Mouse (Mus musculus) kidney, embryonic 14.5 days (tissue): Measurements from ENCODE around the gene Rarb. TPM values are rescaled to one million over a fixed set of nuclear protein-coding genes. Genes with fewer than 3 reads are reported as not detected.

ENCODE experiments used
- ATAC-seq: fragments of 200-750 bp; cut with Nextera tagmentation; 2 replicates; pipeline ENCODE4 v1.8.0; 2017; ENCODE audit warnings: moderate number of reproducible peaks, mild to moderate bottlenecking, moderate TSS enrichment, moderate library complexity; ENCODE audit not compliant: low FRiP score, low TSS enrichment
- H3K27ac ChIP-seq: fragments of 300-500 bp; sonication (generic); 2 replicates; pipeline ENCODE4 v1.5.1; 2014; ENCODE audit warnings: low read depth, mild to moderate bottlenecking, low read length, moderate library complexity, mixed read lengths
- H3K27me3 ChIP-seq: fragments of 300-500 bp; sonication (generic); 2 replicates; pipeline ENCODE4 v1.6.1; 2014; ENCODE audit warnings: mild to moderate bottlenecking, low read length; ENCODE audit not compliant: control insufficient read depth, insufficient read depth
- H3K36me3 ChIP-seq: fragments of 300-500 bp; sonication (generic); 2 replicates; pipeline ENCODE4 v1.6.1; 2014; ENCODE audit warnings: low read length, mixed read lengths; ENCODE audit not compliant: control insufficient read depth, insufficient read depth
- H3K4me1 ChIP-seq: fragments of 300-500 bp; sonication (generic); 2 replicates; pipeline ENCODE4 v1.6.1; 2014; ENCODE audit warnings: low read length, mixed read lengths; ENCODE audit not compliant: control insufficient read depth, insufficient read depth
- H3K4me2 ChIP-seq: fragments of 300-500 bp; sonication (generic); replicated peaks from 2 replicates; pipeline ENCODE4 v1.6.1; 2014; ENCODE audit warnings: low read depth, mild to moderate bottlenecking, low read length
- H3K4me3 ChIP-seq: fragments of 300-500 bp; sonication (generic); 2 replicates; pipeline ENCODE4 v1.5.1; 2014; ENCODE audit warnings: mild to moderate bottlenecking, low read length
- H3K9ac ChIP-seq: fragments of 300-500 bp; sonication (generic); 2 replicates; pipeline ENCODE4 v1.6.1; 2014; ENCODE audit warnings: low read depth, mild to moderate bottlenecking, low read length, moderate library complexity
- H3K9me3 ChIP-seq: fragments of 300-500 bp; sonication (generic); 2 replicates; pipeline ENCODE4 v1.6.1; 2016; ENCODE audit warnings: low read length; ENCODE audit not compliant: control insufficient read depth
- WGBS: fragments of 180-500 bp; shearing (Covaris S2); extraction: QIAGEN DNeasy Blood & Tissue Kit; methylation state at CpG from one replicate; pipeline ENCODE4 v1.1.7; 2014; 5-methylcytosine and 5-hydroxymethylcytosine counted together
- polyA plus RNA-seq: library from polyadenylated mRNA; unstranded; fragments of >200 nt; fragmentation: Nextera tagmentation; extraction: Ambion mirVana; gene quantifications from 2 replicates; pipeline ENCODE4 v1.2.1, GENCODE M21; 2014

Gene Rarb
- polyA plus RNA-seq, 1 experiment from 2014 or later: 44.3 TPM

GRCm38 (mm10) chr14:16613975-16614374 is 205.0 kb downstream of the Rarb start:
- Histone ChIP-seq H3K36me3 (no peaks in the 10 kb centered on the region), H3K4me2 (no peak overlapping the region), H3K9me3 (no peaks in the 10 kb centered on the region), H3K27ac (no peak overlapping the region), H3K9ac (no peak overlapping the region), H3K4me1 (no peaks in the 10 kb centered on the region), H3K4me3 (no peak overlapping the region), H3K27me3 (no peaks in the 10 kb centered on the region)
- no peak for ATAC-seq

DNA sequence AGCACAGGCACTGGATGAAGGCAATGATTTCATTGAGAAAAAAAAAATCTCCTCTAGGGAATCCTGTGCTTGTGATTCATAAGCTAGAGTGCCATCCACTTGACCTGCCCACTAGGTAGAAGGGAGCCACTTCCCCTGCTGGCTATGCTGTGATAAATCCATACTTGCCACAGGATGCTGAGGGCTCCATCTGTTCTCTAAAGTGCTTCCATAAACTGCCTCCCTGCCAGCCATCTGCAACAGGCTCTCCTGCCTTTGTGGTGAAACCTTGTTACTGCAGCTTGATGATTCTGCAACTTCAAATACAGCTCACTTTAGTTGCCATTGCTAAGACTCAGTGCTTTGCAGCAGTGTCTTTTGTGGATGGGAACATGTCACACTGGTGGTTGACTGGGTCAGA is 213.5 kb downstream of the Rarb start:
- no peak overlapping the region for H3K27ac ChIP-seq
- H3K9ac ChIP-seq: no peak overlapping the region
- H3K4me1 ChIP-seq: peaks cover 6% of the 10 kb centered on the region; the same call in 1 of the 2 replicates
- no peak overlapping the region for H3K4me3 ChIP-seq
- H3K9me3 ChIP-seq: no peaks in the 10 kb centered on the region
- ATAC-seq: no peak
- no peak overlapping the region for H3K4me2 ChIP-seq
- H3K36me3 ChIP-seq: no peaks in the 10 kb centered on the region
- H3K27me3 ChIP-seq: no peaks in the 10 kb centered on the region

DNA sequence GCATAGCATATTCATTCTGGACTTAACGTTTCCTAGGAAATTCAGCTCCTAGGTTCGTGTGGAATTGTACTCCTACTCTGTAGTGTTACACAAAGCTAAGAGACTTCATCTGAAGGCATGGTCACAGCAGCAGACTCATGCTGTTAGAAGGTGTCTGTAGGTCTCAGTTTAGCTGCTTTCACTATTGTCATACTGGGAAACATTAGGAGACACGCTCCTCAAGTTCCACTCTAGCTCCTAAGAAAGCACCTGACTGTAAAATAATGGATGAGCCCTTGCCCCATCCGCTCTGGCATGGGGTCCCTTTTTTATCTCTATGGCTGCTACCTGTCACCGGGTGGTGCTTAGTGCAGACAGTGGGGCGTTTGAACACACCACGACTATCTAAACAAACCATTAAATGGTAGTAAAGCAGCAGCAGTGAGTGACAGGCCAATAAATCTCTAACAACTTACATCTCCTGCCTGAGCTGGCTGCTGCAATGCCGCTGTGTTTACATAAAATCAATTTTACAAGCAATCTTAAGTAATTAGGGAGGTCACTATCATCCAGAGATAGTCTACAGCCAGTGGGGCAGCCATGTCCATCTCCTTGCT is 214.4 kb downstream of the Rarb start:
- no peak overlapping the region for H3K27ac ChIP-seq
- no peaks in the 10 kb centered on the region for H3K9me3 ChIP-seq
- H3K36me3 ChIP-seq: no peaks in the 10 kb centered on the region
- H3K9ac ChIP-seq: no peak overlapping the region
- no peak overlapping the region for H3K4me3 ChIP-seq
- 15% methylated on average over 8 of the region's 8 CpGs for WGBS
- ATAC-seq: no peak; the same call in 1 of the 2 replicates
- H3K27me3 ChIP-seq: no peaks in the 10 kb centered on the region
- H3K4me1 ChIP-seq: peaks cover 6% of the 10 kb centered on the region; the same call in 1 of the 2 replicates
- H3K4me2 ChIP-seq: no peak overlapping the region

DNA sequence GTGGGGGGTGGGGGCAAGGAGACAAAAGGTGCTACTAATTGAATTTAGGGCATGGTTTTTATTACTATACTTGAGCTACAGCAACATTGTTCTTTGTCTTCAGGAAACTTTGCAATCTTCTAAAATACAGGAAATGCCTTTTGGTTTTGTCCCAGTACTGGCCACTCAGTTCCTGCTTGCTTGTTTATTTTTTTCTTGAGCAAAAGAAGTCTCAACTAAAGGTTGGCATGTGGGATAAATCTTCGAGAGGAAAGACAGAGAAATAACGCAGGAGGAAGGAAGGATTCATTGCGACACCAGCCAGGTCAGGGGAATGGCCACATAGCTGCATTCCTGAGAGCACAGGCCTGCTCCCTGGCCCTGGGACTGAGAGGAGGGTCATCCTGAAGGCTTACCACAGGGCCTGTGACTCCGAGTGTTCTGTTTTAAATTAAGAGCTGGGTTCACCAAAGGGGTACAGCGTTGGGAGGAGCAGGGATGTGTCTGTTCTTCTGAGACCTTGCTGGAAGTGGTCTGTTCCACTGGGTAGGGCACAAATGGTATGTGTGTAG is 215.8 kb downstream of the Rarb start:
- ATAC-seq: peak; percentile 58; the same call in 1 of the 2 replicates
- Histone ChIP-seq H3K4me3 (no peak overlapping the region), H3K9ac (no peak overlapping the region), H3K9me3 (no peaks in the 10 kb centered on the region), H3K4me2 (no peak overlapping the region), H3K4me1 (peaks cover 10% of the 10 kb centered on the region; the same call in 1 of the 2 replicates), H3K27ac (no peak overlapping the region), H3K36me3 (no peaks in the 10 kb centered on the region), H3K27me3 (no peaks in the 10 kb centered on the region)
- WGBS: 13% methylated on average over 5 of the region's 5 CpGs

DNA sequence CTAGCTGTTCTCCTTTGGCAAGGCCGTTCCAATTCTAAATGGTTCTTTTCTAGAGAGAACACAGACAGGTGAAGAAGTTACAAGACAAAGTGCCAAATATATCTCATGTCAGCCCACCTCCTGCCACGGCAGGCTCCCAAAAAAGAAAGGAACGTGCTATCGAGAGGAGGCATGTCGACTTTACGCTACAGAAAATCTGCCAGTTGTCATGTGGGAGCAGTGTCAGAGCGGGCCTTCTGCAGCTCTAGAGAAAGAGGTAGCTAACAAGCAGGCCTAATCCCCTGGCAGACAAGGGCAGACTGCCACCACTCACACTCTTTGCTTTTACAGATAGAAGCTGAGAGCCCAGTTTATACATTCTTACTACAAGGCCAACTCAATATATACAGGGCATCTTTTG is 219.7 kb downstream of the Rarb start:
- Histone ChIP-seq H3K27ac (no peak overlapping the region), H3K4me2 (no peak overlapping the region), H3K9ac (no peak overlapping the region; the same call in 1 of the 2 replicates), H3K27me3 (no peaks in the 10 kb centered on the region), H3K36me3 (no peaks in the 10 kb centered on the region), H3K4me1 (peaks cover 3% of the 10 kb centered on the region; the same call in 1 of the 2 replicates), H3K4me3 (no peak overlapping the region), H3K9me3 (no peaks in the 10 kb centered on the region)
- no peak for ATAC-seq
- 81% methylated on average over 7 of the region's 7 CpGs for WGBS

- ATAC-seq: peak; percentile 8; the same call in 1 of the 2 replicates
- H3K9me3 ChIP-seq: no peaks in the 10 kb centered on the region
- H3K4me2 ChIP-seq: no peak overlapping the region
- 35% methylated on average over 4 of the region's 4 CpGs for WGBS
- peaks cover 3% of the 10 kb centered on the region; the same call in 1 of the 2 replicates for H3K4me1 ChIP-seq
- H3K27ac ChIP-seq: no peak overlapping the region
- H3K4me3 ChIP-seq: no peak overlapping the region
- no peaks in the 10 kb centered on the region for H3K36me3 ChIP-seq
- H3K27me3 ChIP-seq: no peaks in the 10 kb centered on the region
- no peak overlapping the region for H3K9ac ChIP-seq
Observed at GRCm38 (mm10) chr14:16598074-16598501, 220.9 kb downstream of the Rarb start.

DNA sequence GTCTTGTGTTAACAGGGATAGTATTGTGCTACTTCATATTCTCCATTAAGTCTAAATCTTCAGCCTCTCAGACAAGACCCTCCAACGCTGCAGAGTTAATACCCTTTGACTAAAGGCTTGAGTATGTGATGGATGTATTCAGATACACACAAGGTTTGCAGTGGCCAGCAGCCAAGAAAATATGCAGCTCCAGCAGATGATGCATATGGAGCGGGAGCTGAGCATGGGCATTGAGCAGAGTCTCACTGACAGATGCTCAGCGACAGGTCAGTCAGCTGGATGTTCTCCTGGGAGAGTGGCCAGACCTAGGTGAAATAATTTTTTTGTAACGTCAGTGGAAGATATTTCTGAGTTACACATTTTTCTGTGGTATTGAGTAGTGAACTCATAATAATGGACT is 229.8 kb downstream of the Rarb start:
- no peaks in the 10 kb centered on the region for H3K27me3 ChIP-seq
- H3K27ac ChIP-seq: no peak overlapping the region
- WGBS: 68% methylated on average over 4 of the region's 4 CpGs
- H3K9me3 ChIP-seq: no peaks in the 10 kb centered on the region
- H3K4me2 ChIP-seq: no peak overlapping the region
- H3K9ac ChIP-seq: no peak overlapping the region
- no peaks in the 10 kb centered on the region for H3K4me1 ChIP-seq
- no peak for ATAC-seq
- no peaks in the 10 kb centered on the region for H3K36me3 ChIP-seq
- no peak overlapping the region for H3K4me3 ChIP-seq

GRCm38 (mm10) chr14:16578100-16578499 is 240.9 kb downstream of the Rarb start:
- Histone ChIP-seq H3K4me3 (no peak overlapping the region), H3K4me2 (no peak overlapping the region), H3K27me3 (no peaks in the 10 kb centered on the region), H3K27ac (no peak overlapping the region), H3K4me1 (peaks cover 5% of the 10 kb centered on the region; the same call in 1 of the 2 replicates), H3K9ac (no peak overlapping the region), H3K36me3 (no peaks in the 10 kb centered on the region), H3K9me3 (no peaks in the 10 kb centered on the region)
- ATAC-seq: no peak

- no peak overlapping the region for H3K27ac ChIP-seq
- 21% methylated on average over 1 of the region's 1 CpGs for WGBS
- no peaks in the 10 kb centered on the region for H3K9me3 ChIP-seq
- no peak overlapping the region for H3K9ac ChIP-seq
- no peaks in the 10 kb centered on the region for H3K27me3 ChIP-seq
- H3K4me1 ChIP-seq: peaks cover 5% of the 10 kb centered on the region; the same call in 1 of the 2 replicates
- H3K4me3 ChIP-seq: no peak overlapping the region
- ATAC-seq: no peak
- no peak overlapping the region for H3K4me2 ChIP-seq
- no peaks in the 10 kb centered on the region for H3K36me3 ChIP-seq
Observed at GRCm38 (mm10) chr14:16577049-16577448, 241.9 kb downstream of the Rarb start.
